Mouse (Mus musculus) liver, embryonic 13.5 days (tissue): Measurements from ENCODE around the gene Runx1. TPM values are rescaled to one million over a fixed set of nuclear protein-coding genes. Genes with fewer than 3 reads are reported as not detected.

Experiments used
- ATAC-seq: fragments of 200-750 bp; cut with Nextera tagmentation; 2 replicates; pipeline ENCODE4 v1.8.0; 2017; ENCODE audit warnings: low read depth, mild to moderate bottlenecking, moderate number of reproducible peaks, moderate library complexity
- DNase-seq: peaks from one replicate; pipeline ENCODE4 v3.0.0; 2022
- H3K27ac ChIP-seq: fragments of 300-500 bp; sonication (generic); 2 replicates; pipeline ENCODE4 v1.5.1; 2015; ENCODE audit warnings: moderate library complexity, mild to moderate bottlenecking, inconsistent platforms
- H3K27me3 ChIP-seq: fragments of 300-500 bp; sonication (generic); 2 replicates; pipeline ENCODE4 v1.6.1; 2015; ENCODE audit warnings: mild to moderate bottlenecking, inconsistent platforms
- H3K36me3 ChIP-seq: fragments of 300-500 bp; sonication (generic); 2 replicates; pipeline ENCODE4 v1.6.1; 2015; ENCODE audit warnings: mild to moderate bottlenecking, inconsistent platforms
- H3K4me1 ChIP-seq: fragments of 300-500 bp; sonication (generic); replicated peaks from 2 replicates; pipeline ENCODE4 v1.6.1; 2015; ENCODE audit warnings: inconsistent platforms
- H3K4me2 ChIP-seq: fragments of 300-500 bp; sonication (generic); 2 replicates; pipeline ENCODE4 v1.6.1; 2015; ENCODE audit warnings: inconsistent platforms, mild to moderate bottlenecking, moderate library complexity
- H3K4me3 ChIP-seq: fragments of 300-500 bp; sonication (generic); replicated peaks from 2 replicates; pipeline ENCODE4 v1.5.1; 2015; ENCODE audit warnings: mild to moderate bottlenecking, inconsistent platforms
- H3K9ac ChIP-seq: fragments of 300-500 bp; sonication (generic); 2 replicates; pipeline ENCODE4 v1.6.1; 2015; ENCODE audit warnings: mild to moderate bottlenecking, inconsistent platforms
- H3K9me3 ChIP-seq: fragments of 300-500 bp; sonication (generic); replicated peaks from 2 replicates; pipeline ENCODE4 v1.6.1; 2016; ENCODE audit warnings: inconsistent platforms
- WGBS: fragments of 180-500 bp; shearing (Covaris S2); methylation state at CpG from one replicate; pipeline ENCODE4 v1.1.7; 2015; ENCODE audit not compliant: insufficient replicate concordance; 5-methylcytosine and 5-hydroxymethylcytosine counted together
- polyA plus RNA-seq: library from polyadenylated mRNA; unstranded; fragments of >200 nt; fragmentation: Nextera tagmentation; extraction: Ambion mirVana; gene quantifications from 2 replicates; pipeline ENCODE4 v1.2.1, GENCODE M21; 2015

The Runx1 gene
- polyA plus RNA-seq, 1 experiment from 2014 or later = 5.9 TPM

GRCm38 (mm10) chr16:92825204-92825843, 625 bp downstream of the Runx1 start:
- DNase-seq (peak; percentile 41), ATAC-seq (peak; percentile 55)
- H3K4me3 ChIP-seq = peak overlapping the region; percentile 74
- peak overlapping the region; percentile 82 for H3K4me2 ChIP-seq
- H3K9me3 ChIP-seq = no peaks in the 10 kb centered on the region
- 10% methylated on average over 18 of the region's 18 CpGs for WGBS
- H3K27me3 ChIP-seq = no peaks in the 10 kb centered on the region
- H3K27ac ChIP-seq = peak overlapping the region; percentile 95
- H3K9ac ChIP-seq = peak overlapping the region; percentile 86
- peaks cover 60% of the 10 kb centered on the region for H3K4me1 ChIP-seq
- no peaks in the 10 kb centered on the region for H3K36me3 ChIP-seq

- no peaks in the 10 kb centered on the region for H3K27me3 ChIP-seq
- no peaks in the 10 kb centered on the region for H3K36me3 ChIP-seq
- H3K4me1 ChIP-seq = peaks cover 65% of the 10 kb centered on the region
- H3K27ac ChIP-seq = peak overlapping the region; percentile 95
- ATAC-seq = no peak
- no peak for DNase-seq
- H3K9ac ChIP-seq = peak overlapping the region; percentile 86
- peak overlapping the region; percentile 82 for H3K4me2 ChIP-seq
- peak overlapping the region; percentile 74 for H3K4me3 ChIP-seq
- no peaks in the 10 kb centered on the region for H3K9me3 ChIP-seq
- 27% methylated on average over 9 of the region's 9 CpGs for WGBS
Measured at GRCm38 (mm10) chr16:92824723-92825203, 1.2 kb downstream of the Runx1 start.

GRCm38 (mm10) chr16:92824003-92824722, 1.8 kb downstream of the Runx1 start:
- 26% methylated on average over 6 of the region's 6 CpGs for WGBS
- Histone ChIP-seq H3K27ac (peak overlapping the region; percentile 95), H3K9me3 (no peaks in the 10 kb centered on the region), H3K9ac (peak overlapping the region; percentile 86), H3K4me1 (peaks cover 71% of the 10 kb centered on the region), H3K36me3 (no peaks in the 10 kb centered on the region), H3K4me3 (peak overlapping the region; percentile 74), H3K27me3 (no peaks in the 10 kb centered on the region), H3K4me2 (peak overlapping the region; percentile 82)
- no peak for DNase-seq
- no peak for ATAC-seq

- ATAC-seq = peak; percentile 20; the same call in 1 of the 2 replicates
- WGBS = 16% methylated on average over 5 of the region's 5 CpGs
- Histone ChIP-seq H3K4me3 (peak overlapping the region; percentile 74), H3K36me3 (no peaks in the 10 kb centered on the region), H3K4me1 (peaks cover 79% of the 10 kb centered on the region), H3K9me3 (no peaks in the 10 kb centered on the region), H3K27ac (peak overlapping the region; percentile 95), H3K9ac (peak overlapping the region; percentile 86), H3K27me3 (no peaks in the 10 kb centered on the region), H3K4me2 (peak overlapping the region; percentile 82)
- no peak for DNase-seq
Measured at GRCm38 (mm10) chr16:92823381-92823862, 2.5 kb downstream of the Runx1 start.

GRCm38 (mm10) chr16:92822676-92823075, 3.3 kb downstream of the Runx1 start:
- H3K36me3 ChIP-seq = no peaks in the 10 kb centered on the region; the same call in 1 of the 2 replicates
- peak overlapping the region; percentile 74 for H3K4me3 ChIP-seq
- no peaks in the 10 kb centered on the region for H3K27me3 ChIP-seq
- H3K4me1 ChIP-seq = peaks cover 86% of the 10 kb centered on the region
- no peak for ATAC-seq
- H3K4me2 ChIP-seq = peak overlapping the region; percentile 82
- 63% methylated on average over 12 of the region's 12 CpGs for WGBS
- H3K9ac ChIP-seq = peak overlapping the region; percentile 86
- H3K9me3 ChIP-seq = no peaks in the 10 kb centered on the region
- DNase-seq = no peak
- peak overlapping the region; percentile 95 for H3K27ac ChIP-seq

- H3K27ac ChIP-seq = peak overlapping the region; percentile 95
- no peaks in the 10 kb centered on the region for H3K27me3 ChIP-seq
- H3K36me3 ChIP-seq = no peaks in the 10 kb centered on the region; the same call in 1 of the 2 replicates
- H3K9me3 ChIP-seq = no peaks in the 10 kb centered on the region
- ATAC-seq (peak; percentile 80), DNase-seq (peak; percentile 83)
- peak overlapping the region; percentile 82 for H3K4me2 ChIP-seq
- 9% methylated on average over 14 of the region's 14 CpGs for WGBS
- H3K4me1 ChIP-seq = peaks cover 90% of the 10 kb centered on the region
- H3K9ac ChIP-seq = peak overlapping the region; percentile 86
- peak overlapping the region; percentile 74 for H3K4me3 ChIP-seq
Measured at GRCm38 (mm10) chr16:92821938-92822629, 3.9 kb downstream of the Runx1 start.

- Histone ChIP-seq H3K36me3 (no peaks in the 10 kb centered on the region; the same call in 1 of the 2 replicates), H3K4me3 (peak overlapping the region; percentile 74), H3K4me1 (peaks cover 90% of the 10 kb centered on the region), H3K27ac (peak overlapping the region; percentile 95), H3K9ac (peak overlapping the region; percentile 86), H3K4me2 (peak overlapping the region; percentile 82), H3K9me3 (no peaks in the 10 kb centered on the region), H3K27me3 (no peaks in the 10 kb centered on the region)
- 14% methylated on average over 5 of the region's 5 CpGs for WGBS
- DNase-seq (no peak), ATAC-seq (no peak)
Measured at GRCm38 (mm10) chr16:92821596-92821937, 4.4 kb downstream of the Runx1 start.

- ATAC-seq (no peak), DNase-seq (no peak)
- Histone ChIP-seq H3K9ac (no peak overlapping the region; the same call in 1 of the 2 replicates), H3K4me1 (peaks cover 95% of the 10 kb centered on the region), H3K4me2 (0 out of 2 replicates have a peak overlapping the region, but pooled peaks have one; percentile 82), H3K27me3 (no peaks in the 10 kb centered on the region), H3K9me3 (no peaks in the 10 kb centered on the region), H3K4me3 (no peak overlapping the region), H3K36me3 (no peaks in the 10 kb centered on the region; the same call in 1 of the 2 replicates), H3K27ac (peak overlapping the region; percentile 95; the same call in 1 of the 2 replicates)
- WGBS = 59% methylated on average over 6 of the region's 6 CpGs
Measured at GRCm38 (mm10) chr16:92820451-92820850, 5.5 kb downstream of the Runx1 start.

GRCm38 (mm10) chr16:92818480-92819269, 7.3 kb downstream of the Runx1 start:
- Histone ChIP-seq H3K36me3 (no peaks in the 10 kb centered on the region; the same call in 1 of the 2 replicates), H3K27me3 (no peaks in the 10 kb centered on the region), H3K27ac (peak overlapping the region; percentile 95), H3K4me3 (no peak overlapping the region), H3K9ac (peak overlapping the region; percentile 27), H3K4me1 (peaks cover 96% of the 10 kb centered on the region), H3K4me2 (peak overlapping the region; percentile 45), H3K9me3 (no peaks in the 10 kb centered on the region)
- 24% methylated on average over 8 of the region's 8 CpGs for WGBS
- ATAC-seq (peak; percentile 69), DNase-seq (no peak)

- Histone ChIP-seq H3K27ac (no peak overlapping the region), H3K4me2 (no peak overlapping the region), H3K9me3 (no peaks in the 10 kb centered on the region), H3K36me3 (peaks cover 4% of the 10 kb centered on the region; the same call in 1 of the 2 replicates), H3K27me3 (no peaks in the 10 kb centered on the region), H3K9ac (no peak overlapping the region), H3K4me3 (no peak overlapping the region), H3K4me1 (peaks cover 95% of the 10 kb centered on the region)
- no peak for DNase-seq
- whole genome bisulfite sequencing = 75% methylated on average over 7 of the region's 7 CpGs
- ATAC-seq = no peak
Measured at GRCm38 (mm10) chr16:92816092-92816491, 9.9 kb downstream of the Runx1 start.
